Comparison of ENCODE assay signal across 8 mouse cellular contexts in genomic region chr16:4420298-4421054, GRCm38 (mm10). TPM values are rescaled to one million over a fixed set of nuclear protein-coding genes. Genes with fewer than 3 reads are reported as not detected.
DNase-seq lines count a peak whose midpoint lies in the region; ATAC-seq lines count a peak whose summit lies in the region.

Gene Adcy9, minus strand, starts transcription at chr16:4420498.

- H3K4me2 ChIP-seq in heart, embryonic 13.5 days = peak within 1 kb of the TSS; percentile 98
- peak within 1 kb of the TSS; percentile 99 for H3K4me2 ChIP-seq in liver, embryonic 12.5 days
- peak within 1 kb of the TSS; percentile 97 for H3K4me2 ChIP-seq in stomach, embryonic 15.5 days

- H3K27ac ChIP-seq in brown adipose tissue, adult 24 weeks (replicated peaks; ENCODE audit: low read depth, low read length) = peak within 1 kb of the TSS; percentile 87
- H3K27ac ChIP-seq in heart, embryonic 13.5 days (replicated peaks) = peak within 1 kb of the TSS; percentile 64
- peak within 1 kb of the TSS; percentile 70 for H3K27ac ChIP-seq in liver, embryonic 12.5 days
- H3K27ac ChIP-seq in stomach, embryonic 15.5 days = peak within 1 kb of the TSS; percentile 72

- H3K4me1 ChIP-seq in brown adipose tissue, adult 24 weeks (ENCODE audit: control insufficient read depth, insufficient read depth, insufficient read length, low read length) = peaks cover 20% of the 10 kb centered on the region
- H3K4me1 ChIP-seq in heart, embryonic 13.5 days = peaks cover 29% of the 10 kb centered on the region
- H3K4me1 ChIP-seq in liver, embryonic 12.5 days = peaks cover 46% of the 10 kb centered on the region
- peaks cover 18% of the 10 kb centered on the region for H3K4me1 ChIP-seq in stomach, embryonic 15.5 days

- no peaks in the 10 kb centered on the region for H3K9me3 ChIP-seq in heart, embryonic 13.5 days
- no peaks in the 10 kb centered on the region for H3K9me3 ChIP-seq in liver, embryonic 12.5 days (replicated peaks)
- H3K9me3 ChIP-seq in stomach, embryonic 15.5 days = no peaks in the 10 kb centered on the region

- no peaks in the 10 kb centered on the region for H3K36me3 ChIP-seq in heart, embryonic 13.5 days
- no peaks in the 10 kb centered on the region for H3K36me3 ChIP-seq in liver, embryonic 12.5 days
- H3K36me3 ChIP-seq in stomach, embryonic 15.5 days = no peaks in the 10 kb centered on the region

- WGBS in heart, embryonic 13.5 days = 2% methylated on average over 36 of the region's 64 CpGs
- WGBS in liver, embryonic 12.5 days (ENCODE audit: insufficient replicate concordance) = 1% methylated on average over 61 of the region's 64 CpGs
- WGBS in stomach, embryonic 15.5 days = under 1% methylated on average over 56 of the region's 64 CpGs

- ATAC-seq in CD4-positive, CD25-positive, alpha-beta regulatory T cell, adult 4 months = peak; percentile 84
- peak; percentile 91 for ATAC-seq in erythroid progenitor cell, adult 5-6 weeks (replicated peaks; ENCODE audit: low FRiP score, poor library complexity, severe bottlenecking)
- ATAC-seq in heart, embryonic 13.5 days (ENCODE audit: extremely low read depth, insufficient number of reproducible peaks, low FRiP score, low TSS enrichment) = peak; percentile 85
- ATAC-seq in liver, embryonic 12.5 days = peak; percentile 92
- peak; percentile 95 for ATAC-seq in stomach, embryonic 15.5 days (ENCODE audit: insufficient read depth, low FRiP score, low read depth)

- peak within 1 kb of the TSS; percentile 79 for H3K4me3 ChIP-seq in brown adipose tissue, adult 24 weeks (ENCODE audit: insufficient read depth, low read depth, low read length)
- peak within 1 kb of the TSS; percentile 81 for H3K4me3 ChIP-seq in heart, embryonic 13.5 days
- peak within 1 kb of the TSS; percentile 75 for H3K4me3 ChIP-seq in liver, embryonic 12.5 days
- peak within 1 kb of the TSS; percentile 72 for H3K4me3 ChIP-seq in stomach, embryonic 15.5 days (replicated peaks)

- H3K9ac ChIP-seq in heart, embryonic 13.5 days = peak within 1 kb of the TSS; percentile 88
- H3K9ac ChIP-seq in liver, embryonic 12.5 days = peak within 1 kb of the TSS; percentile 79
- peak within 1 kb of the TSS; percentile 52 for H3K9ac ChIP-seq in stomach, embryonic 15.5 days

- peak; percentile 95 for DNase-seq in kidney, postnatal 10 days
- DNase-seq in natural killer cell, adult 2 months (ENCODE audit: low spot score in 2 of 2) = peak; percentile 47 to 76

- peaks cover 43% of the 10 kb centered on the region for H3K27me3 ChIP-seq in heart, embryonic 13.5 days (replicated peaks)
- H3K27me3 ChIP-seq in liver, embryonic 12.5 days (replicated peaks) = peaks cover 24% of the 10 kb centered on the region
- no peaks in the 10 kb centered on the region for H3K27me3 ChIP-seq in stomach, embryonic 15.5 days (replicated peaks)

RNA-seq across cellular contexts. Expression of gene Adcy9, which starts in this region (rescaled TPM):
- polyA plus RNA-seq in CD4-positive, CD25-positive, alpha-beta regulatory T cell, adult 4 months (2017; shearing (Covaris generic)) = under 1 TPM; 0.52 to 0.70 TPM
- 5.7 and 6.3 TPM in 2 replicates for polyA plus RNA-seq in brown adipose tissue, adult 24 weeks (2012; ENCODE audit: insufficient read depth, insufficient read length, missing spikeins)
- total RNA-seq in erythroid progenitor cell, adult 5-6 weeks (2015; ENCODE audit: low replicate concordance) = 1.8 TPM in 1 of 2 replicates, not detected in the other
- 1.4 and 3.3 TPM in 2 replicates for total RNA-seq in erythroid progenitor cell, adult 5-6 weeks (2017; ENCODE audit: low replicate concordance)
- 0.96 and 0.98 TPM in 2 replicates for polyA plus RNA-seq in heart, embryonic 13.5 days (2015; fragmentation: Nextera tagmentation; extraction: Ambion mirVana)
- 1.1 and 1.6 TPM in 2 replicates for polyA plus RNA-seq in liver, embryonic 12.5 days (2016; fragmentation: Nextera tagmentation; extraction: Ambion mirVana)
- polyA plus RNA-seq in stomach, embryonic 15.5 days (2015; fragmentation: Nextera tagmentation; extraction: Ambion mirVana) = 1.6 and 1.7 TPM in 2 replicates

Comparison
In these comparisons a context has a peak if more than half of its experiments do, and no peak if none do; other contexts are left out.
1. Peak in every context shown above with its lines: DNase-seq, ATAC-seq, H3K4me3 ChIP-seq and H3K27ac ChIP-seq.
2. Peak in ATAC-seq in CD4-positive, CD25-positive, alpha-beta regulatory T cell, adult 4 months; RNA of the gene not detected or under 1 TPM.
3. Peak in ATAC-seq, H3K4me3 ChIP-seq, H3K27ac ChIP-seq, H3K9ac ChIP-seq and H3K4me2 ChIP-seq in heart, embryonic 13.5 days; RNA of the gene not detected or under 1 TPM.